Mouse (Mus musculus) cerebellum, adult 2 months (tissue): ENCODE results near the gene Gm21060. TPM values are rescaled to one million over a fixed set of nuclear protein-coding genes. Genes with fewer than 3 reads are reported as not detected.

Source experiments
- DNase-seq, 2 experiments: peaks; one replicate each; pipeline ENCODE4 v3.0.0; 2021
- H3K27ac ChIP-seq: fragments of 200-500 bp; 2 replicates; pipeline ENCODE4 v1.5.1; 2012; ENCODE audit warnings: low read length, control low read depth, inconsistent platforms; ENCODE audit not compliant: insufficient read depth
- H3K27me3 ChIP-seq: fragments of 200-500 bp; 2 replicates; pipeline ENCODE4 v1.6.1; 2012; ENCODE audit warnings: inconsistent platforms, mild to moderate bottlenecking, low read length, moderate library complexity; ENCODE audit not compliant: control insufficient read depth, insufficient read depth
- H3K4me1 ChIP-seq: fragments of 200-500 bp; 2 replicates; pipeline ENCODE4 v1.6.1; 2011; ENCODE audit warnings: low read length; ENCODE audit not compliant: control insufficient read depth, insufficient read depth
- H3K4me3 ChIP-seq: fragments of 200-500 bp; replicated peaks from 2 replicates; pipeline ENCODE3; 2011; ENCODE audit warnings: mild to moderate bottlenecking, low read depth, low read length, control low read depth; ENCODE audit not compliant: insufficient read depth
- CTCF ChIP-seq: fragments of 200-500 bp; IDR thresholded peaks from 2 replicates; pipeline ENCODE4 v1.5.1; 2011; ENCODE audit warnings: low read depth, mild to moderate bottlenecking, control low read depth, low read length, moderate library complexity, borderline replicate concordance; ENCODE audit not compliant: insufficient read depth
- POLR2A ChIP-seq: fragments of 200-500 bp; IDR thresholded peaks from 2 replicates; pipeline ENCODE4 v1.6.1; 2011; ENCODE audit warnings: low read length, control low read depth, borderline replicate concordance; ENCODE audit not compliant: insufficient read depth
- WGBS: fragments of 180-500 bp; shearing (Covaris S2); methylation state at CpG from one replicate; pipeline ENCODE4 v1.1.7; 2018; 5-methylcytosine and 5-hydroxymethylcytosine counted together
- polyA plus RNA-seq: library from polyadenylated mRNA; depleted of rRNA; stranded (reverse); fragments of >200 nt; gene quantifications from 2 replicates; pipeline ENCODE4 v1.2.3, GENCODE M21; 2012

Gene Gm21060
- polyA plus RNA-seq, 1 experiment = not detected

- TF ChIP-seq POLR2A (no peak), CTCF (no peak)
- WGBS = 23% methylated on average over 7 of the region's 7 CpGs
- H3K27ac ChIP-seq = no peak overlapping the region
- peak overlapping the region; percentile 50 for H3K4me3 ChIP-seq
- H3K4me1 ChIP-seq = no peaks in the 10 kb centered on the region
- H3K27me3 ChIP-seq = no peaks in the 10 kb centered on the region
- no peak for DNase-seq
Measured at GRCm38 (mm10) chr19:61267141-61267540, 29.7 kb downstream of the Gm21060 start.

GRCm38 (mm10) chr19:61266651-61267050, 30.2 kb downstream of the Gm21060 start:
- H3K27ac ChIP-seq = no peak overlapping the region
- peak; percentile 18 to 40 for DNase-seq
- peak overlapping the region; percentile 50 for H3K4me3 ChIP-seq
- TF ChIP-seq CTCF (no peak), POLR2A (no peak)
- WGBS = 4% methylated on average over 26 of the region's 26 CpGs
- H3K4me1 ChIP-seq = no peaks in the 10 kb centered on the region
- H3K27me3 ChIP-seq = no peaks in the 10 kb centered on the region

DNA sequence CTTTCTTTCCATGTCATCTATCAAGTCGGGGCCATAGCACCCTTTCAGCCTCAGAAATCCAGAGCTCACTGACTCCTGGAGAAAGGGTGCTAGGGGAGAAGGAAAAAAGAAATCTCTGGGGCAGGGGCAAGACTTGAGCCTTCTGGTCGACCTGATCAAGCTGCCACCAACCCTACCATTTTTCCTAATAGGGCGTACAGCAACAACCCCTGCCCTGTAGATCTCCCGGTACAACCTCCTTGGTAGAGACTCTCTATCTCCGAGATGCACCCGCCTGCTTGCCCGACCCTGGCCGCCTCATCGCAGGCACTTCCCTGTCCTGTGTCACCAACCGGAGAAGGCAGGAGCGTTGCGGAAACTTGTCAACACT, 30.6 kb downstream of the Gm21060 start:
- no peak overlapping the region for H3K27ac ChIP-seq
- DNase-seq = peak; percentile 25 to 37
- WGBS = 3% methylated on average over 12 of the region's 12 CpGs
- peak overlapping the region; percentile 50 for H3K4me3 ChIP-seq
- no peaks in the 10 kb centered on the region for H3K4me1 ChIP-seq
- H3K27me3 ChIP-seq = no peaks in the 10 kb centered on the region
- TF ChIP-seq CTCF (no peak), POLR2A (no peak)

DNA sequence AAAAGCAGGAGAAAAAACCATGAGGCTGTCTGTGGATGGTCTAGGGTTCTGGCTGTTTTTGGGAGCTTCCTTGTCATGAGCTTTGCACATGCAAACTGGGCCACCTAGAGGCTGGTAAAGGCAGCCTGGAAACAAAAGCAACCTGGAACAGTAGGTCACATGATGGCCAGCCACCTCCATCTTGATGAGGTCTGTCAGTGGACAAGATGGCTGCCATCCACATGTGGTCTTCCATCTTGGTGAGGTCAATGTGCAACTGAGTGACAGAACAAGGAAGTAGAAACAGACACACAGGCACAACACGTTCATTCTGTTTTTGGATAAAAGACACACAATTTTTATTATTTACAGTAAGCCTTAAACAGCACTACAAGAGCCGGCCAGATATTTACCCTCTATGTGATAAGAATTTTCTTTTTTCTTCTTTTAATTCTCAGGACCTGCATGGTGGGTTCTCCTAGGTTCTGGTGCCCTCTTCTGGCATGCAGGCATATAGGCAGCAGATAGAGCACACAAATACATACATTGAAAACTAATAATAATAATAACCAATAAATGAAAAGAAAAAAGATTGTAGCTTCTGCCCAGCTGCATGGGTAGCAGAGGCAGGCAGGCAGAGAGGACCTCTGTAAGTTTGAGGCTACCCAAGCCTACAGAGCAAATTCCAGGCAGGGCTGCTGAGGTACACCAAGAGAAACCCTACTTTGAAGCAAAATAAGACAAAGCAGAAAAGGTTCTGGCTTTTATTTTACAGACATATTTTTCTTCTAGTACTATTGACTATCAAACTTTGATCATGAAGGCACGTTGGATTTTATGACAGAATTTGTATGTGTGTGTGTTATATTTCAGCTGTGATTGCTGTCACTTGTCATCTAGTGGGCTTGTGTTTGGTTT, 31.3 kb downstream of the Gm21060 start:
- H3K27me3 ChIP-seq = no peaks in the 10 kb centered on the region
- no peaks in the 10 kb centered on the region for H3K4me1 ChIP-seq
- DNase-seq = peak; percentile 16 to 54
- no peak overlapping the region for H3K27ac ChIP-seq
- 31% methylated on average over 3 of the region's 3 CpGs for WGBS
- no peak overlapping the region for H3K4me3 ChIP-seq
- TF ChIP-seq POLR2A = no peak
- peak; percentile 7; the same call in 1 of the 2 replicates for TF ChIP-seq CTCF

- no peak overlapping the region for H3K4me3 ChIP-seq
- no peaks in the 10 kb centered on the region for H3K4me1 ChIP-seq
- H3K27me3 ChIP-seq = no peaks in the 10 kb centered on the region
- TF ChIP-seq POLR2A (no peak), CTCF (no peak)
- no peak for DNase-seq
- no peak overlapping the region for H3K27ac ChIP-seq
Measured at GRCm38 (mm10) chr19:61264933-61265332, 31.9 kb downstream of the Gm21060 start.

GRCm38 (mm10) chr19:61264227-61264626, 32.6 kb downstream of the Gm21060 start:
- 79% methylated on average over 1 of the region's 1 CpGs for WGBS
- no peak for TF ChIP-seq POLR2A
- TF ChIP-seq CTCF = no peak
- H3K4me1 ChIP-seq = no peaks in the 10 kb centered on the region
- no peaks in the 10 kb centered on the region for H3K27me3 ChIP-seq
- H3K4me3 ChIP-seq = no peak overlapping the region
- H3K27ac ChIP-seq = no peak overlapping the region
- DNase-seq = no peak

- Histone ChIP-seq H3K27me3 (no peaks in the 10 kb centered on the region), H3K4me1 (no peaks in the 10 kb centered on the region), H3K27ac (no peak overlapping the region), H3K4me3 (no peak overlapping the region)
- 76% methylated on average over 1 of the region's 1 CpGs for WGBS
- DNase-seq = no peak
- no peak for TF ChIP-seq CTCF
- TF ChIP-seq POLR2A = no peak
Measured at GRCm38 (mm10) chr19:61261241-61261640, 35.6 kb downstream of the Gm21060 start.

DNA sequence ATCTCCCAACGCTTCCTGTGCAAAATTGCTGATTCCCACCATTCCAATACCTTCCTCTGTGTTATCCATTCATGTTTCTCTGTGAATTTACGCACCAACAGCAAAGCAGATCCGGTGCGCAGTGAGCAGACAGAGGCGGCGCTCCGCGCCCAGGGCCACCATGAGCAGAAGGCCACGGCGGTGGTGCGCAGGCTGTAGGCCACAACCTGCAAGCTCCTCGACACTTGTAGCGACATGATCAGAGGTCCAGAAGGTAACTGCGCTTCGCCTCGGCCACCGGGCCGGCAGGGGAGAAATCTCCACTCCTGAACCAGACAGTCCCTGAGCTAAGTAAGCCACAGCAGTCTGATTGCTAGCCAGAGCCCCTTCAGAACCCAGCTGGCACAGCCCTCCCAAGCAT, 39.1 kb downstream of the Gm21060 start:
- DNase-seq = no peak
- H3K27me3 ChIP-seq = no peaks in the 10 kb centered on the region
- H3K4me3 ChIP-seq = no peak overlapping the region
- TF ChIP-seq CTCF = no peak
- TF ChIP-seq POLR2A = no peak
- 91% methylated on average over 18 of the region's 18 CpGs for WGBS
- H3K4me1 ChIP-seq = no peaks in the 10 kb centered on the region
- H3K27ac ChIP-seq = no peak overlapping the region
